Mouse (Mus musculus) spleen, adult 2 months (tissue): ENCODE measurements around the gene Nxnl2.

Experiments
- CTCF ChIP-seq: fragments of 200-500 bp; IDR thresholded peaks from 2 replicates; pipeline ENCODE4 v1.5.1; 2011; ENCODE audit warnings: mild to moderate bottlenecking, inconsistent platforms; ENCODE audit not compliant: insufficient read depth, insufficient read length, insufficient replicate concordance; ENCODE audit errors: extremely low read depth
- POLR2A ChIP-seq: fragments of 200-500 bp; IDR thresholded peaks from 2 replicates; pipeline ENCODE4 v1.6.1; 2011; ENCODE audit warnings: low read depth, low read length, inconsistent platforms

DNA sequence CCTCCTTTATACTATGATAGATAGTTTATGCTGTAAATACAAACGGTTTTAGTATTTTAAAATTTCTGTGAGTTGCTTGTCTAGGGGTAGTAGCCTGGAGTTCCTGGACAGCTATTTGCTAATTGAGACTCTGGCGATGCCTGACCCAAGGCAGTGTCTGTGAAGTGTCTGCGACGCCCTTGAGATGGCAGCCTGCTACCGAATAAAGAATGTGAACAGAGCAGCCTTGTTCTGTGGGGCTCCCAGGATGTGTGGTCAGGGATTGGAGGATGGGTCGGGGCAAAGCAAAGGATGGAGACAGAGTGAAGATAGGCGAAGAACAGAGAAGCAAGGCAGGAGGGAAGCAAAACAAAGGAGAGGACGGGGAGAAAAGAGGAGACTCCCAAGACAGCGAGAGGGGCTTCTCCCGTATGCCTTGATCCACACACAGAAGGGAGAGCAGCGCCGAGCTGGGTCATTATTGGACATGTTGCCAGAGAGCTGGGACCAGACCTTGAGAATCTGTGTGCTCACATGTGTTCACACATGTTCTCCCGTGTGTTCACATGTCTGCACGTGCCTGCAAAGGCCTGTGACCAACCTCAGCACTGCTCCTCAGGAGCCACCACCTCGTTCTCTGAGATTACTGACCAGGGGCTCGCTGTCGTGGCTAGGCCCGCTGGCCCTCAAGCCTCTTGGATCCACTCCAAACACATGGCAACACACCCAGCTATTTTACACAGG, 37.7 kb downstream of the Nxnl2 start:
- TF ChIP-seq CTCF (no peak), POLR2A (no peak)
